Mouse (Mus musculus) heart, postnatal 36 days (tissue): ENCODE results near the gene Rfc3. TPM values are rescaled to one million over a fixed set of nuclear protein-coding genes. Genes with fewer than 3 reads are reported as not detected.
"Not testable (repeated sequence)": the region's sequence is repeated elsewhere in the genome, so short reads cannot be mapped to it uniquely, and the experiment has no call there.

Experiments used
- DNase-seq, 2 experiments: peaks; one replicate each; pipeline ENCODE4 v3.0.0; 2021 to 2022
- intact Hi-C: fragments of 180-260 bp; cut with DNase I; formaldehyde crosslinking; loops from one replicate; pipeline ENCODE4 v1.15.1; 2025
- total RNA-seq, 2 experiments: library from RNA; stranded (reverse); gene quantifications; 2 replicates each; pipeline ENCODE4 v1.2.3; 2021

The Rfc3 gene
- total RNA-seq, result 1 to 10 TPM; 3.1 to 3.8 TPM

- intact Hi-C loops, result no loop called here
- peak; percentile 94 to 97 for DNase-seq
Observed at GRCm38 (mm10) chr5:151650700-151651410, at the start of gene Rfc3. Gene Rfc3 (minus strand): TSS chr5:151651242.

- DNase-seq, intact Hi-C loops: not testable (repeated sequence)
Observed at GRCm38 (mm10) chr5:151693636-151694035, 42.6 kb upstream of the Rfc3 start.

DNA sequence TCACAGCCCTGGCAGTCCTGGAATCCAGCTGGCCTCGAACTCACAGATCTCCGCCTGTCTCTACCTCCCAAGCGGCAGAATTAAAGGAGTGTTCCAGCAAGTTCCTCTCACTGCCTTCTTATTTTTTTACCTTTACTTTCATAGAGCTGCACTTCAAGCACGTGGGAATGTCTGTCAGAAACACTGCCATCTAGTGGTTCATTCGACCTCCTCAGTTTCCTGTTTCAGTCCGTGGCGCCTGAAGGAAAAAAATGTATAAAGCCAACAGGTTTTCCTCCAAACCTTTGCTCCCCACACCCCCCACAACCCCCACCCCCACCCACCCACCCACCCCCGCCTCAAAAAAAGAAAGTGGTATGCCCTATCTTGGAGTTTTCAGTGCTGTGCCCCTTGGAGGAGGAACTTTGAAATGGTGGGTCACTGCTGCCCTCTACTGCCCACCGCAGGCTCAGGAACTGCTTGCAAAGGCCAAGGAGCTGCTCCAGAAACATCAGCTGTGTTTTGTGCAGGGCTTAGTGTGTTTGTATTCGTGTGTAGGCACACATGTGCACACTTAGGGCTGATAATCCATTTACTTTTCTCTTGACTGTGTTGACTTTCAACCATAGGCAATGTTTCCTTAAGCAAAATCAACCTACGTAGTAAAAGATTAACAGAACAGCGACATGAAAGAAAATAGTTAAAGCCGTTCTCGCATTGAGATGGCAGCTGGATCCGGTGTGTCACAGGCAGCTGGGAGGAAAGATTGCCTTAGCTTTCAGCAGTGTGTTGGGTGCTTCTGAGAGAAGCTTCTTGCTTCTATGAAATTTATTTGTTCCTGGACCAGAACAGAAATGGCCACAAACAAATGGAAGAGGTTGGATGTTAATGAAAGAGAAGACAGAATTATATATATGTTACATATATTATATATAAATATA lies 35.8 kb upstream of the Rfc3 start:
- DNase-seq, result peak; percentile 71 to 76
- intact Hi-C loops, result no loop called here

DNA sequence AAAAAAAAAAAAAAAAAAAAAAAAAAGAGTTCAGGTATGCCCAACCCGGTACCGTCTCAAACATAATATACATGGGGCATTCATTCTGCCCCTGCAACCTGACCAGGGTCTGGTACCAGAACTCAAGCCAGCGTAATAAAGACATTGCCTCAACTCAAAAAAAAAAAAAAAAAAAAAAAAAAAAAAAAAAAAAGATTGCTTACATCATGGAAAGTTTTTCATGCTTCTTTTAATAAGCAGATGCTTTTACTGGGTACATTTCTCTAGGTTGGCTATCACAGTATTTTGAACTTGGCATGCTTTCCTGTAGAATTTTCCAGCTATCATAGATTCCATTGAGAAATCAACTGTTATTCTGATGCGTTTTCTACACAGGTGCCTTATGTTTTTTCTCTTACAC lies 11.2 kb upstream of the Rfc3 start:
- intact Hi-C loops, result no loop called here
- DNase-seq, result no peak

GRCm38 (mm10) chr5:151651411-151651784 lies 356 bp upstream of the Rfc3 start:
- intact Hi-C loops, result no loop called here
- no peak for DNase-seq

DNA sequence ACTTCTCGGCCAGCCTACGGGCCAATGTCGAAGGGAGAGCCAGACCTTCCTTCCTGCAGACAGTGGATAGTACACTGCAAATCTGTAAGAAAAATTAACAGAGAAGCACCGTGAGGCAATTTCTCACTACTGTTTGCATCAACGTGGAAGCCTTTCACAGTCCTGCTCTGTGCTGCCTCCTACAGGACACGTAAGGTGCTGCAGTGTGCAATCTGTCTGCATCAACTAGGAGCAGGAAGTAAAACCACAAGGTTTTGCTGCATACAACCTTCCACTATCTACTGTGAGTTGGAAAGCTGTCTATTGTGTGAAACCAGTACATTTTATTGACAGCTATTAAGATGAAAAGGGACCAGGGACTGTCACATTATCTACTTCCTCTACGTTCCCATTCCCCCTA lies 6.2 kb downstream of the Rfc3 start:
- intact Hi-C loops, result no loop called here
- DNase-seq, result no peak

- no peak for DNase-seq
- intact Hi-C loops, result no loop called here
Observed at GRCm38 (mm10) chr5:151642867-151643266, 8.2 kb downstream of the Rfc3 start.

GRCm38 (mm10) chr5:151642102-151642501 lies 8.9 kb downstream of the Rfc3 start:
- intact Hi-C loops, result no loop called here

GRCm38 (mm10) chr5:151605921-151606320 lies 45.1 kb downstream of the Rfc3 start, which contains the start of gene Vmn2r18:
Gene Vmn2r18 (minus strand): TSS chr5:151606021.
- no peak for DNase-seq
- intact Hi-C loops, result no loop called here

More at GRCm38 (mm10) chr5:151642102-151642501, 8.9 kb downstream of the Rfc3 start:
- no peak for DNase-seq

- no peak for DNase-seq
- intact Hi-C loops, result no loop called here
Observed at GRCm38 (mm10) chr5:151601696-151602095, 49.3 kb downstream of the Rfc3 start.

Other genes starting within 250 kb of the Rfc3 start
- gene Gm42906, start 223.1 kb downstream of the Rfc3 start, total RNA-seq, result 1 to 10 TPM; 2.8 to 4.4 TPM
- not detected for gene Vmn2r18, start 45.2 kb downstream of the Rfc3 start, total RNA-seq